Mouse (Mus musculus): ENCODE measurements around the gene Agxt2. TPM values are rescaled to one million over a fixed set of nuclear protein-coding genes. Genes with fewer than 3 reads are reported as not detected.

Agxt2 gene
- polyA plus RNA-seq, 1 experiment: not detected

- no peaks in the 10 kb centered on the region for H3K27me3 ChIP-seq (ENCODE audit: control insufficient read depth)
- no peaks in the 10 kb centered on the region for H3K4me1 ChIP-seq (ENCODE audit: control insufficient read depth)
- H3K36me3 ChIP-seq (ENCODE audit: control insufficient read depth): no peaks in the 10 kb centered on the region
- H3K9me3 ChIP-seq (ENCODE audit: control insufficient read depth, low read length): no peaks in the 10 kb centered on the region
- no peak overlapping the region for H3K4me3 ChIP-seq (replicated peaks)
- TF ChIP-seq GATA1 (IDR thresholded peaks at IDR 0.05; ENCODE audit: low read length) (no peak), TAL1 (IDR thresholded peaks at IDR 0.05; ENCODE audit: low read length) (no peak)
Observed at GRCm38 (mm10) chr15:10375404-10375803, 17.1 kb downstream of the Agxt2 start.

GRCm38 (mm10) chr15:10378338-10378959 is 20.1 kb downstream of the Agxt2 start:
- Histone ChIP-seq H3K4me1 (ENCODE audit: control insufficient read depth) (no peaks in the 10 kb centered on the region), H3K9me3 (ENCODE audit: control insufficient read depth, low read length) (no peaks in the 10 kb centered on the region), H3K27me3 (ENCODE audit: control insufficient read depth) (no peaks in the 10 kb centered on the region), H3K4me3 (replicated peaks) (no peak overlapping the region), H3K36me3 (ENCODE audit: control insufficient read depth) (no peaks in the 10 kb centered on the region)
- no peak for TF ChIP-seq TAL1 (IDR thresholded peaks at IDR 0.05; ENCODE audit: low read length)
- no peak for TF ChIP-seq GATA1 (IDR thresholded peaks at IDR 0.05; ENCODE audit: low read length)

- no peaks in the 10 kb centered on the region for H3K4me1 ChIP-seq (ENCODE audit: control insufficient read depth)
- H3K9me3 ChIP-seq (ENCODE audit: control insufficient read depth, low read length): no peaks in the 10 kb centered on the region
- no peak overlapping the region for H3K4me3 ChIP-seq (replicated peaks)
- H3K36me3 ChIP-seq (ENCODE audit: control insufficient read depth): no peaks in the 10 kb centered on the region
- TF ChIP-seq TAL1 (IDR thresholded peaks at IDR 0.05; ENCODE audit: low read length): no peak
- no peak for TF ChIP-seq GATA1 (IDR thresholded peaks at IDR 0.05; ENCODE audit: low read length)
- no peaks in the 10 kb centered on the region for H3K27me3 ChIP-seq (ENCODE audit: control insufficient read depth)
Observed at GRCm38 (mm10) chr15:10379757-10380458, 21.6 kb downstream of the Agxt2 start.

GRCm38 (mm10) chr15:10387263-10387662 is 28.9 kb downstream of the Agxt2 start:
- Histone ChIP-seq H3K36me3 (ENCODE audit: control insufficient read depth) (no peaks in the 10 kb centered on the region; the same call in 1 of the 2 replicates), H3K4me3 (replicated peaks) (no peak overlapping the region), H3K4me1 (ENCODE audit: control insufficient read depth) (no peaks in the 10 kb centered on the region), H3K9me3 (ENCODE audit: control insufficient read depth, low read length) (no peaks in the 10 kb centered on the region), H3K27me3 (ENCODE audit: control insufficient read depth) (no peaks in the 10 kb centered on the region)
- no peak for TF ChIP-seq GATA1 (IDR thresholded peaks at IDR 0.05; ENCODE audit: low read length)
- no peak for TF ChIP-seq TAL1 (IDR thresholded peaks at IDR 0.05; ENCODE audit: low read length)

GRCm38 (mm10) chr15:10399795-10400194 is 41.5 kb downstream of the Agxt2 start:
- TF ChIP-seq GATA1 (IDR thresholded peaks at IDR 0.05; ENCODE audit: low read length) (no peak), TAL1 (IDR thresholded peaks at IDR 0.05; ENCODE audit: low read length) (no peak)
- Histone ChIP-seq H3K27me3 (ENCODE audit: control insufficient read depth) (no peaks in the 10 kb centered on the region), H3K9me3 (ENCODE audit: control insufficient read depth, low read length) (no peaks in the 10 kb centered on the region), H3K4me3 (replicated peaks) (no peak overlapping the region), H3K36me3 (ENCODE audit: control insufficient read depth) (no peaks in the 10 kb centered on the region; the same call in 1 of the 2 replicates), H3K4me1 (ENCODE audit: control insufficient read depth) (no peaks in the 10 kb centered on the region)

- no peaks in the 10 kb centered on the region for H3K9me3 ChIP-seq (ENCODE audit: control insufficient read depth, low read length)
- no peaks in the 10 kb centered on the region; the same call in 1 of the 2 replicates for H3K36me3 ChIP-seq (ENCODE audit: control insufficient read depth)
- no peaks in the 10 kb centered on the region for H3K4me1 ChIP-seq (ENCODE audit: control insufficient read depth)
- TF ChIP-seq TAL1 (IDR thresholded peaks at IDR 0.05; ENCODE audit: low read length) (no peak), GATA1 (IDR thresholded peaks at IDR 0.05; ENCODE audit: low read length) (no peak)
- H3K4me3 ChIP-seq (replicated peaks): no peak overlapping the region
- H3K27me3 ChIP-seq (ENCODE audit: control insufficient read depth): no peaks in the 10 kb centered on the region
Observed at GRCm38 (mm10) chr15:10400415-10400814, 42.1 kb downstream of the Agxt2 start.

GRCm38 (mm10) chr15:10409842-10410241 is 51.5 kb downstream of the Agxt2 start:
- H3K4me3 ChIP-seq (replicated peaks): no peak overlapping the region
- H3K4me1 ChIP-seq (ENCODE audit: control insufficient read depth): no peaks in the 10 kb centered on the region
- no peaks in the 10 kb centered on the region for H3K9me3 ChIP-seq (ENCODE audit: control insufficient read depth, low read length)
- H3K27me3 ChIP-seq (ENCODE audit: control insufficient read depth): no peaks in the 10 kb centered on the region
- H3K36me3 ChIP-seq (ENCODE audit: control insufficient read depth): no peaks in the 10 kb centered on the region
- TF ChIP-seq GATA1 (IDR thresholded peaks at IDR 0.05; ENCODE audit: low read length) (no peak), TAL1 (IDR thresholded peaks at IDR 0.05; ENCODE audit: low read length) (no peak)

GRCm38 (mm10) chr15:10410881-10411280 is 52.5 kb downstream of the Agxt2 start:
- Histone ChIP-seq H3K9me3 (ENCODE audit: control insufficient read depth, low read length) (no peaks in the 10 kb centered on the region), H3K4me1 (ENCODE audit: control insufficient read depth) (no peaks in the 10 kb centered on the region), H3K27me3 (ENCODE audit: control insufficient read depth) (no peaks in the 10 kb centered on the region), H3K36me3 (ENCODE audit: control insufficient read depth) (no peaks in the 10 kb centered on the region), H3K4me3 (replicated peaks) (no peak overlapping the region)
- TF ChIP-seq TAL1 (IDR thresholded peaks at IDR 0.05; ENCODE audit: low read length) (no peak), GATA1 (IDR thresholded peaks at IDR 0.05; ENCODE audit: low read length) (no peak)

- Histone ChIP-seq H3K9me3 (ENCODE audit: control insufficient read depth, low read length) (no peaks in the 10 kb centered on the region), H3K36me3 (ENCODE audit: control insufficient read depth) (no peaks in the 10 kb centered on the region), H3K4me3 (replicated peaks) (no peak overlapping the region), H3K4me1 (ENCODE audit: control insufficient read depth) (no peaks in the 10 kb centered on the region), H3K27me3 (ENCODE audit: control insufficient read depth) (no peaks in the 10 kb centered on the region)
- TF ChIP-seq TAL1 (IDR thresholded peaks at IDR 0.05; ENCODE audit: low read length) (no peak), GATA1 (IDR thresholded peaks at IDR 0.05; ENCODE audit: low read length) (no peak)
Observed at GRCm38 (mm10) chr15:10413656-10414055, 55.3 kb downstream of the Agxt2 start.
